Mouse (Mus musculus): ENCODE measurements around the gene Arl15.

DNA sequence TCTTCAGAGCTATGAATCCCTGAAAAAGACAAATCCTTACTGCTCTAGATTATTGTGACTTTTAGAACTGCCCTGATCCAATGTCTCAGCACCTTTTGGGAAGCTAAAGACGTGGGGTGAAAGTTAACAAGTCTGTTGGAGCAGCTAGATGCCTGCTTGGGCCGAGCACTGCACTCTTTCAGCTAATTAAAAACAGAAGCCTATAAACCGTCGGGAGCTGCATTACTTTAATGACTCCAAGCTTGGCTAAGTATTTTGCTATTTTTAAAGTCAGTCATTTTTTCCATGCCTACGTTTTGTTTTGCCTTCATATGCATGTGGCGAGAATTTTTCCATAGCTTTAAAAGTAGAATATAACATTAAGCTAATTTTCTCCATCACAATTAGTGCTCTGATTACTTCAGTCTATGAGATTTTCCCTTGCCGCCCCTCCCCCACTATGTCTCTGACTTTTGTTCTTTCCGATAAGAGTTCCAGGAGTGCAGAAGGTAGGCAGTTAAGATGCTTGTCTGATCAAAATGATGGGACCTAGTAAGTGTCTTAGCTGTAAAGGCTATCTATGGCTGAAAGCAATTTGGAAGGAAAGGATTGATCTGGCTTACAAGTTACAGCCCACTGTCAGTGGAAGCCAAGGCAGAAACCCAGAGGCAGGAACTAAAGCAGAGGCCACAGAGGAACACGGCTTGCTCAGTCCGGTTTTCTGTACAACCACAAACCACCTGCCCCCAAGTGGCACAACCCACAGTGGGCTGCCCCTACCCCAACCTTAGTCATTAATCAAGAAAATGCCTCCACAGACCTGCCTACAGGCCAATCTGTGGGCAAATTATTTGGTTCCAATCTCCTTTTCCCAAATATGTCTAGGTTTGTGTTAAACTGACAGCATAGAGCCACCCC lies 18.8 kb upstream of the Arl15 start:
- TF ChIP-seq CTCF (IDR thresholded peaks at IDR 0.05), result no peak
- TF ChIP-seq EP300 (IDR thresholded peaks at IDR 0.05), result no peak
